Mouse (Mus musculus) testis, adult 2 months (tissue): ENCODE measurements around the gene Tstd3.

Experiments
- CTCF ChIP-seq: fragments of 200-500 bp; IDR thresholded peaks from 2 replicates; pipeline ENCODE4 v1.5.1; 2012; ENCODE audit warnings: low read depth, mild to moderate bottlenecking, inconsistent platforms, low read length, moderate library complexity; ENCODE audit not compliant: control insufficient read depth, insufficient read depth, insufficient replicate concordance
- POLR2A ChIP-seq: fragments of 200-500 bp; IDR thresholded peaks from 2 replicates; pipeline ENCODE4 v1.6.1; 2012; ENCODE audit warnings: low read depth, mild to moderate bottlenecking, inconsistent platforms, low read length, moderate library complexity; ENCODE audit not compliant: control insufficient read depth

DNA sequence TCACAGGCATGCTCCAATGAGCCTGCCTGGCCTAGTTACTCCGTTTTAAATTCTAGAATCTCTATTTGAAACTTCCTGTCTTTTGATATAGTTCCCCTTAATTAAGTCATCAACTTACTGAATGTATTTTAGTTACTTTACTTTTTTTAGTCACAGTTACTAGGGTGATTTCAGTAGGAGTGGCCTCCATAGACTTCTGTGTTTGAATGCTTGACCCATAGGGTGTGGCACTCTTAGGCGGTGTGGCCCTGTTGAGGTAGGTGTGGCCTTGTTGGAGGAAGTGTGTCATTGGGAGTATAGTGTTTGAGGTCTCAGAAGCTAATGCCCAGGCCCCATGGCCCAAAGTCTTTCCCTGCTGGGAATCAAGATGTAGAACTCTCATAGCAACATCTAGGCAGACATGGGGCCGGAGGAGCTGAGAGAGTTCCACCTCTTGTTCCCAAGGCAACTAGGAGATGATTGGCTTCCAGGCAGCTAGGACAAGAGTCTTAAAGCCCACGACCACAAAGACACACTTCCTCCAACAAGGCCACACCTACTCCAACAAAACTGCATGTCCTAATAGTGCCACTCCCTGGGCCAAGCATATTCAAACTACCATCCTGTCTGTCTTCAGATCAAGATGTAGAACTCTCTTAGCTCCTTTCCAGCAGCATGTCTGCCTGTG, 11.8 kb downstream of the Tstd3 start:
- TF ChIP-seq CTCF (no peak), POLR2A (no peak)
